Mouse (Mus musculus): ENCODE measurements around the gene Slc9a8. TPM values are rescaled to one million over a fixed set of nuclear protein-coding genes. Genes with fewer than 3 reads are reported as not detected.

Slc9a8 gene
- total and polyA plus RNA-seq, 3 experiments: 16.7 to 25.8 TPM; not detected in 1

DNA sequence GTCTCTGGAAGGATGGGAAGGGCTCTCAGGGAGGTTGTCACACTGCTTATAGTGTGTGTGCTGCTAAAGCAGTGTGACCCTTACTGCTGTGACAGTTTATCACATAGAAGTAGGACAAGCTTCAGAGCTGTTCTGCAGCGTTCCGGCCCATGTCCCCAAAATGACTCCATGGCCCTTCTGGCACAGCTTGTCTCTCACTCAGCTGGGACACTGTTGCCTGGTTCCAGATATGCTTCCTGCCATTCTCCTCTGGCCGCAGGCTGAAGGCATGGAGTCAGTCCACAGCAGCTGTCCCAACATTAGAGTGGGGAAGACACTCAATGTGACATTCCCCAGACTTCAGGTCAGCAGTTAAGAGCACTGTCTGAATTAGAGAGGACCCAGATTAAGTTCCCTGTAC is 37.0 kb downstream of the Slc9a8 start:
- Histone ChIP-seq H3K36me3 (ENCODE audit: control insufficient read depth in 1 of 2, insufficient read depth in 2 of 2, low read length in 2 of 2) (peaks cover 0 to 6% of the 10 kb centered on the region in 2 experiments; a peak in 2 of 4 replicates), H3K79me2 (ENCODE audit: control insufficient read depth, insufficient read depth, low read length, poor library complexity) (no peaks in the 10 kb centered on the region), H3K9me3 (replicated peaks; ENCODE audit: insufficient read depth, low read length) (no peaks in the 10 kb centered on the region), H3K4me3 (ENCODE audit: control insufficient read depth in 1 of 2, insufficient read depth in 1 of 2, low read depth in 2 of 2, low read length in 2 of 2) (no peak overlapping the region), H3K9ac (ENCODE audit: control insufficient read depth, low read depth, low read length, poor library complexity, severe bottlenecking) (no peak overlapping the region), H3K27me3 (ENCODE audit: control insufficient read depth in 1 of 2, insufficient read depth in 2 of 2, low read length in 2 of 2) (no peaks in the 10 kb centered on the region), H3K27ac (ENCODE audit: control insufficient read depth, low read depth, low read length) (no peak overlapping the region), H3K4me1 (ENCODE audit: control insufficient read depth in 1 of 2, insufficient read depth in 2 of 2, low read length in 2 of 2) (no peaks in the 10 kb centered on the region; a peak in 1 of 4 replicates)
- TF ChIP-seq MEF2A (IDR thresholded peaks at IDR 0.05; ENCODE audit: extremely low read depth, insufficient replicate concordance, low read depth, low read length, poor library complexity, severe bottlenecking): no peak
- no peak for DNase-seq (ENCODE audit: low read depth, low spot score)

DNA sequence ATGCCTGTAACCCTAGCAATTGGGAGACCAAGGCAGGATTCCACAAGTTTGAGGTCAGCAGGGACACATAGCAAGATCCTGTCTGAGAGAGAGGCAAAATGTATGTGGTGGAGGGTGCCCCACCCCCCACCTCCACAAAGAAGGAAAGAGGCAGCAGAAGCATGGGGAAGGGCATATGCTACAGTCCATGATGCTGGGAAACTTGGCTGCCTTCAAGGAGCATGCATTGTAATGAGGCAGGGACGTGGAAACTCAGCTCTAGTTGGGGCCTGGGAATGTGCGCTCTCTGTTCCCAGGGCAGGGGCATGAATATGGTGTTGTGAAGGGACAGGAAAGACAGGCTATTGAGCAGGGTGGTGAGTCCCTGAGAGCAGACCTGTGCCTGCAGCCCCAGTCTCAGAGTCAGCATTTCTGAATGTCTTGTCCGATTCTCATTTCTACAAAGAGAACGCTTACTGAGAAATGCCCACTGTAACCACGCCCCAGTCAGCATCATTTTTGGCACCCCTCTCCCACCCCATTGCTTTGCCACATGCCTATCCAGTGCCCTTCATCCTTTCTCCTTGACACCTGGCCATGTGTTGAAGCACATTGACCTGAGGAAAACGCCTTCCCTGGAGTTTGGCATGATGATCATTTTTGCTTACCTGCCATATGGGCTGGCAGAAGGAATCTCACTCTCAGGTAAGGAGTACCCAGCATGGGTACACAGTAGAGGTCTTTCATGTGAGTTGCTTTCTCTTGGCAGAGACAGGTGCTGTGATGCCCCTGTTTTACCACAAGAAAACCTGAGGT is 37.8 kb downstream of the Slc9a8 start:
- H3K27me3 ChIP-seq (ENCODE audit: control insufficient read depth in 1 of 2, insufficient read depth in 2 of 2, low read length in 2 of 2): no peaks in the 10 kb centered on the region
- H3K27ac ChIP-seq (ENCODE audit: control insufficient read depth, low read depth, low read length): no peak overlapping the region
- no peak for DNase-seq (ENCODE audit: low read depth, low spot score)
- H3K36me3 ChIP-seq (ENCODE audit: control insufficient read depth in 1 of 2, insufficient read depth in 2 of 2, low read length in 2 of 2): peaks cover 0 to 6% of the 10 kb centered on the region in 2 experiments; a peak in 2 of 4 replicates
- H3K79me2 ChIP-seq (ENCODE audit: control insufficient read depth, insufficient read depth, low read length, poor library complexity): no peaks in the 10 kb centered on the region
- no peak overlapping the region for H3K4me3 ChIP-seq (ENCODE audit: control insufficient read depth in 1 of 2, insufficient read depth in 1 of 2, low read depth in 2 of 2, low read length in 2 of 2)
- H3K9ac ChIP-seq (ENCODE audit: control insufficient read depth, low read depth, low read length, poor library complexity, severe bottlenecking): no peak overlapping the region
- H3K9me3 ChIP-seq (replicated peaks; ENCODE audit: insufficient read depth, low read length): no peaks in the 10 kb centered on the region
- no peak for TF ChIP-seq USF2 (IDR thresholded peaks at IDR 0.05; ENCODE audit: borderline replicate concordance in 1 of 2, insufficient read depth in 1 of 2, low read depth in 1 of 2, low read length in 2 of 2)
- TF ChIP-seq HCFC1 (IDR thresholded peaks at IDR 0.05; ENCODE audit: low read depth, low read length): no peak
- no peaks in the 10 kb centered on the region; a peak in 1 of 4 replicates for H3K4me1 ChIP-seq (ENCODE audit: control insufficient read depth in 1 of 2, insufficient read depth in 2 of 2, low read length in 2 of 2)

DNA sequence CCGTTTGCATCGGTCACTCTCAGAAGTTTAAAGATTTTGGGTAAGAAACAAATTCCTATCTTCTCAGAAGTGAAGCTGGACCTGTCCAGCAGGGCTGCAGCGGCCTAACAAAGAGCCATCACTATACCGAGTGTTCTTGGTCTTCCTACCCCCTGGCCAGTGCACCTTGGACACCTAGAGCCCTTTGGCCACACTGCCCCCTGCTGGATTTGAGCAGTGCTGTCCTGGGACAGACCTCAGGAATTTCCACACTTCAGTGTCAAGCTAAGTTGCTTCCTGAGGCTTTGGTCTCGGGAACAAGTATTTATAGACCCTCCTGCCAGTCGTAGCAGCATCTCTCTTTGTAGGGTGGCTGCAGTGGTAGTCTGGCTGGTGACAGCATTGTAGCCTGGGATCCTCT is 41.4 kb downstream of the Slc9a8 start:
- Histone ChIP-seq H3K9me3 (replicated peaks; ENCODE audit: insufficient read depth, low read length) (no peaks in the 10 kb centered on the region), H3K79me2 (ENCODE audit: control insufficient read depth, insufficient read depth, low read length, poor library complexity) (no peaks in the 10 kb centered on the region), H3K4me1 (ENCODE audit: control insufficient read depth in 1 of 2, insufficient read depth in 2 of 2, low read length in 2 of 2) (no peaks in the 10 kb centered on the region), H3K27ac (ENCODE audit: control insufficient read depth, low read depth, low read length) (no peak overlapping the region), H3K27me3 (ENCODE audit: control insufficient read depth in 1 of 2, insufficient read depth in 2 of 2, low read length in 2 of 2) (no peaks in the 10 kb centered on the region), H3K36me3 (ENCODE audit: control insufficient read depth in 1 of 2, insufficient read depth in 2 of 2, low read length in 2 of 2) (peaks cover 0 to 4% of the 10 kb centered on the region in 2 experiments; a peak in 2 of 4 replicates), H3K4me3 (ENCODE audit: control insufficient read depth in 1 of 2, insufficient read depth in 1 of 2, low read depth in 2 of 2, low read length in 2 of 2) (no peak overlapping the region), H3K9ac (ENCODE audit: control insufficient read depth, low read depth, low read length, poor library complexity, severe bottlenecking) (no peak overlapping the region)
- DNase-seq (ENCODE audit: low read depth, low spot score): peak; percentile 47
- TF ChIP-seq RAD21 (IDR thresholded peaks at IDR 0.05; ENCODE audit: low read depth, low read length) (peak; percentile 35), BHLHE40 (IDR thresholded peaks at IDR 0.05; ENCODE audit: borderline replicate concordance, low read depth, low read length) (no peak), JUND (IDR thresholded peaks at IDR 0.05; ENCODE audit: low read depth, low read length) (no peak), GABPA (IDR thresholded peaks at IDR 0.05; ENCODE audit: low read depth, low read length) (no peak), ZKSCAN1 (IDR thresholded peaks at IDR 0.05; ENCODE audit: low read depth, low read length) (no peak), CTCF (IDR thresholded peaks at IDR 0.05 in 2 of 3, conservative IDR thresholded peaks at IDR 0.05 in 1 of 3; ENCODE audit: control insufficient read depth in 1 of 3, insufficient read depth in 1 of 3, low read depth in 2 of 3, low read length in 3 of 3, poor library complexity in 1 of 3, severe bottlenecking in 1 of 3) (peak; percentile 69 to 85 (median 81)), SMC3 (IDR thresholded peaks at IDR 0.05; ENCODE audit: low read depth, low read length) (peak; percentile 46), ELF1 (IDR thresholded peaks at IDR 0.05; ENCODE audit: low read depth, low read length) (no peak)
